28 mouse cellular contexts compared by ENCODE assay signal in genomic region chr1:12025791-12026190, GRCm38 (mm10).
A peak's percentile ranks its signal among the peaks of the same experiment; 100 is the strongest.
DNase-seq lines count a peak whose midpoint lies in the region; ATAC-seq and TF ChIP-seq lines count a peak whose summit lies in the region.
"Had no signal": no experiment of that assay in that cellular context is flagged by ENCODE, and none has a peak within 500 bp of the region (broad histone marks: within the 10 kb centered on the region; RNA-seq: fewer than 3 reads in every experiment).

No protein-coding gene starts in this region.

- ATAC-seq in forebrain, embryonic 13.5 days = peak; percentile 84; the same call in 1 of the 2 replicates
- no peak for ATAC-seq in midbrain, embryonic 15.5 days (replicated peaks)
- ATAC-seq: lung, postnatal 0 days; midbrain, embryonic 13.5 days; Patski had no signal

- H3K9me3 ChIP-seq in ES-E14 (ENCODE audit: control insufficient read depth, insufficient read depth, low read depth, low read length) = peaks cover 2% of the 10 kb centered on the region; the same call in 1 of the 2 replicates
- H3K9me3 ChIP-seq in forebrain, embryonic 13.5 days (replicated peaks) = no peaks in the 10 kb centered on the region
- H3K9me3 ChIP-seq in limb, embryonic 10.5 days (replicated peaks) = no peaks in the 10 kb centered on the region
- no peaks in the 10 kb centered on the region for H3K9me3 ChIP-seq in midbrain, embryonic 15.5 days
- H3K9me3 ChIP-seq: kidney, embryonic 15.5 days; liver, embryonic 13.5 days; midbrain, embryonic 13.5 days; neural tube, embryonic 15.5 days had no signal

- no peak overlapping the region for H3K27ac ChIP-seq in ES-E14 (ENCODE audit: insufficient read depth, low read depth, low read length, poor library complexity, severe bottlenecking)
- no peak overlapping the region for H3K27ac ChIP-seq in forebrain, embryonic 13.5 days
- H3K27ac ChIP-seq in limb, embryonic 10.5 days = no peak overlapping the region
- no peak overlapping the region for H3K27ac ChIP-seq in midbrain, embryonic 15.5 days
- H3K27ac ChIP-seq: heart, embryonic 13.5 days; hindbrain, embryonic 14.5 days; kidney, embryonic 15.5 days; left cerebral cortex, adult 2 months; liver, embryonic 13.5 days; midbrain, embryonic 13.5 days; neural tube, embryonic 15.5 days had no signal

- no peak overlapping the region for H3K4me2 ChIP-seq in forebrain, embryonic 13.5 days
- no peak overlapping the region for H3K4me2 ChIP-seq in midbrain, embryonic 15.5 days
- H3K4me2 ChIP-seq: heart, embryonic 13.5 days; hindbrain, embryonic 14.5 days; kidney, embryonic 15.5 days; liver, embryonic 13.5 days; midbrain, embryonic 13.5 days; neural tube, embryonic 15.5 days had no signal

- in situ Hi-C loops in ES-E14 (cut with MboI; ENCODE audit: low sequenced_read_pairs in 2 of 2, unreplicated experiment in 2 of 2) = no loop called here

- no peaks in the 10 kb centered on the region for H3K4me1 ChIP-seq in ES-E14 (ENCODE audit: control insufficient read depth in 2 of 2, insufficient read depth in 2 of 2, low read length in 2 of 2, poor library complexity in 1 of 2)
- no peaks in the 10 kb centered on the region for H3K4me1 ChIP-seq in forebrain, embryonic 13.5 days
- no peaks in the 10 kb centered on the region for H3K4me1 ChIP-seq in limb, embryonic 10.5 days
- no peaks in the 10 kb centered on the region for H3K4me1 ChIP-seq in midbrain, embryonic 15.5 days
- H3K4me1 ChIP-seq: heart, embryonic 13.5 days; kidney, embryonic 15.5 days; liver, embryonic 13.5 days; midbrain, embryonic 13.5 days; neural tube, embryonic 15.5 days had no signal

- no peaks in the 10 kb centered on the region for H3K27me3 ChIP-seq in forebrain, embryonic 13.5 days
- no peaks in the 10 kb centered on the region for H3K27me3 ChIP-seq in limb, embryonic 10.5 days (ENCODE audit: low read depth, poor library complexity, severe bottlenecking)
- no peaks in the 10 kb centered on the region for H3K27me3 ChIP-seq in midbrain, embryonic 15.5 days (replicated peaks)
- H3K27me3 ChIP-seq: heart, embryonic 13.5 days; kidney, embryonic 15.5 days; liver, embryonic 13.5 days; midbrain, embryonic 13.5 days; neural tube, embryonic 15.5 days; Patski had no signal

- no peaks in the 10 kb centered on the region for H3K36me3 ChIP-seq in ES-E14 (ENCODE audit: control insufficient read depth, insufficient read depth, low read length, poor library complexity, severe bottlenecking)
- H3K36me3 ChIP-seq in forebrain, embryonic 13.5 days (ENCODE audit: poor library complexity, severe bottlenecking) = no peaks in the 10 kb centered on the region
- no peaks in the 10 kb centered on the region for H3K36me3 ChIP-seq in limb, embryonic 10.5 days
- no peaks in the 10 kb centered on the region for H3K36me3 ChIP-seq in midbrain, embryonic 15.5 days (replicated peaks)
- H3K36me3 ChIP-seq: G1E; heart, embryonic 13.5 days; kidney, embryonic 15.5 days; liver, embryonic 13.5 days; midbrain, embryonic 13.5 days; neural tube, embryonic 15.5 days had no signal

- no peak overlapping the region for H3K9ac ChIP-seq in ES-E14 (ENCODE audit: insufficient read depth, low read depth, low read length, poor library complexity, severe bottlenecking)
- H3K9ac ChIP-seq in forebrain, embryonic 13.5 days = no peak overlapping the region
- H3K9ac ChIP-seq in midbrain, embryonic 15.5 days = no peak overlapping the region
- H3K9ac ChIP-seq: heart, embryonic 13.5 days; hindbrain, embryonic 14.5 days; kidney, embryonic 15.5 days; liver, embryonic 13.5 days; midbrain, embryonic 13.5 days; neural tube, embryonic 15.5 days had no signal

- DNase-seq in ES-CJ7 (ENCODE audit: low read depth, low spot score) (peak; percentile 93), ES-E14 (ENCODE audit: low read depth, low spot score) (peak; percentile 39)
- peak; percentile 62 for DNase-seq in retina, postnatal 1 day
- no peak for DNase-seq in limb, embryonic 10.5 days (ENCODE audit: low spot score)
- no peak for DNase-seq in layer of hippocampus, postnatal 14 days (ENCODE audit: low spot score in 2 of 2)
- DNase-seq: adrenal gland, postnatal 36 days; B cell, adult 2 months; cerebellum, adult 2 months; cerebellum, postnatal 36 days; heart, postnatal 10 days; kidney, adult 18-20 months; kidney, postnatal 25 days; liver, embryonic 13.5 days; lung, adult 18-20 months; lung, postnatal 4 days; right cerebral cortex, postnatal 4 days; thymus, postnatal 25 days had no signal

- no peak overlapping the region for H3K4me3 ChIP-seq in ES-E14 (ENCODE audit: insufficient read depth in 1 of 2, low read depth in 1 of 2, low read length in 2 of 2, poor library complexity in 1 of 2, severe bottlenecking in 1 of 2)
- no peak overlapping the region for H3K4me3 ChIP-seq in forebrain, embryonic 13.5 days
- no peak overlapping the region for H3K4me3 ChIP-seq in limb, embryonic 10.5 days
- no peak overlapping the region for H3K4me3 ChIP-seq in midbrain, embryonic 15.5 days
- H3K4me3 ChIP-seq: heart, embryonic 13.5 days; kidney, embryonic 15.5 days; left cerebral cortex, adult 2 months; liver, embryonic 13.5 days; midbrain, embryonic 13.5 days; neural tube, embryonic 15.5 days had no signal

TF ChIP-seq in ES-E14, 5 proteins besides CTCF, POLR2A, EP300 and RAD21:
- TF ChIP-seq ZC3H11A (IDR thresholded peaks at IDR 0.05; ENCODE audit: borderline replicate concordance, low read depth, low read length) (no peak), CHD2 (IDR thresholded peaks at IDR 0.05; ENCODE audit: low read depth, low read length) (no peak), MAFK (IDR thresholded peaks at IDR 0.05; ENCODE audit: insufficient read depth, low read depth, low read length) (no peak)

Comparison
In these comparisons a context has a peak if more than half of its experiments do, and no peak if none do; other contexts are left out.
1. DNase-seq: peak in ES-CJ7 (single experiment), ES-E14 (single experiment) and retina, postnatal 1 day (single experiment); none in limb, embryonic 10.5 days (single experiment) and layer of hippocampus, postnatal 14 days (0 of 2).